Mouse (Mus musculus): ENCODE results near the gene Irak2. TPM values are rescaled to one million over a fixed set of nuclear protein-coding genes. Genes with fewer than 3 reads are reported as not detected.

Gene Irak2
- total and polyA plus RNA-seq, 2 experiments from 2014 or later: 3.5 to 5.9 TPM

GRCm38 (mm10) chr6:113678246-113679012 lies 40.2 kb downstream of the Irak2 start:
- Histone ChIP-seq H3K36me3 (ENCODE audit: insufficient read depth) (no peaks in the 10 kb centered on the region), H3K9me3 (ENCODE audit: low read length) (no peaks in the 10 kb centered on the region), H3K4me2 (ENCODE audit: low read depth) (no peak overlapping the region), H3K27ac (ENCODE audit: low read depth, low read length) (no peak overlapping the region), H3K27me3 (ENCODE audit: insufficient read depth, low read length) (no peaks in the 10 kb centered on the region), H3K4me1 (ENCODE audit: insufficient read depth) (no peaks in the 10 kb centered on the region), H3K9ac (no peak overlapping the region), H3K4me3 (ENCODE audit: low read depth, low read length) (no peak overlapping the region)
- TF ChIP-seq CTCF (IDR thresholded peaks at IDR 0.05; ENCODE audit: low read depth): no peak
- DNase-seq: no peak
- WGBS: 70% methylated on average over 14 of the region's 14 CpGs
- ATAC-seq: 0 out of 2 replicates have a peak, but pooled peaks have one; percentile 47

GRCm38 (mm10) chr6:113679993-113680566 lies 41.8 kb downstream of the Irak2 start:
- Histone ChIP-seq H3K27ac (ENCODE audit: low read depth, low read length) (no peak overlapping the region), H3K9me3 (ENCODE audit: low read length) (no peaks in the 10 kb centered on the region), H3K4me1 (ENCODE audit: insufficient read depth) (no peaks in the 10 kb centered on the region), H3K36me3 (ENCODE audit: insufficient read depth) (no peaks in the 10 kb centered on the region), H3K4me3 (ENCODE audit: low read depth, low read length) (no peak overlapping the region), H3K9ac (no peak overlapping the region), H3K4me2 (ENCODE audit: low read depth) (no peak overlapping the region), H3K27me3 (ENCODE audit: insufficient read depth, low read length) (no peaks in the 10 kb centered on the region)
- TF ChIP-seq CTCF (IDR thresholded peaks at IDR 0.05; ENCODE audit: low read depth): no peak
- DNase-seq (no peak), ATAC-seq (no peak)
- WGBS: 87% methylated on average over 9 of the region's 9 CpGs

GRCm38 (mm10) chr6:113681271-113681670 lies 43.0 kb downstream of the Irak2 start:
- no peaks in the 10 kb centered on the region for H3K36me3 ChIP-seq (ENCODE audit: insufficient read depth)
- no peak overlapping the region for H3K9ac ChIP-seq
- no peaks in the 10 kb centered on the region for H3K9me3 ChIP-seq (ENCODE audit: low read length)
- WGBS: 17% methylated on average over 4 of the region's 4 CpGs
- H3K4me2 ChIP-seq (ENCODE audit: low read depth): no peak overlapping the region
- DNase-seq (peak; percentile 55), ATAC-seq (peak; percentile 45; the same call in 1 of the 2 replicates)
- peak; percentile 82 for TF ChIP-seq CTCF (IDR thresholded peaks at IDR 0.05; ENCODE audit: low read depth)
- H3K4me1 ChIP-seq (ENCODE audit: insufficient read depth): no peaks in the 10 kb centered on the region
- H3K4me3 ChIP-seq (ENCODE audit: low read depth, low read length): no peak overlapping the region
- no peaks in the 10 kb centered on the region for H3K27me3 ChIP-seq (ENCODE audit: insufficient read depth, low read length)
- no peak overlapping the region for H3K27ac ChIP-seq (ENCODE audit: low read depth, low read length)

- WGBS: 84% methylated on average over 10 of the region's 10 CpGs
- Histone ChIP-seq H3K9ac (no peak overlapping the region), H3K4me2 (ENCODE audit: low read depth) (no peak overlapping the region)
These were observed 45.0 kb downstream of the Irak2 start for GRCm38 (mm10) chr6:113683081-113683825.

GRCm38 (mm10) chr6:113686551-113687125 lies 48.4 kb downstream of the Irak2 start:
- Histone ChIP-seq H3K27me3 (ENCODE audit: insufficient read depth, low read length) (no peaks in the 10 kb centered on the region), H3K9me3 (ENCODE audit: low read length) (no peaks in the 10 kb centered on the region), H3K27ac (ENCODE audit: low read depth, low read length) (no peak overlapping the region), H3K4me3 (ENCODE audit: low read depth, low read length) (no peak overlapping the region), H3K4me2 (ENCODE audit: low read depth) (no peak overlapping the region), H3K36me3 (ENCODE audit: insufficient read depth) (no peaks in the 10 kb centered on the region), H3K9ac (no peak overlapping the region), H3K4me1 (ENCODE audit: insufficient read depth) (no peaks in the 10 kb centered on the region)
- TF ChIP-seq CTCF (IDR thresholded peaks at IDR 0.05; ENCODE audit: low read depth): no peak
- ATAC-seq (no peak), DNase-seq (no peak)
- 54% methylated on average over 8 of the region's 8 CpGs for WGBS

More at GRCm38 (mm10) chr6:113683081-113683825, 45.0 kb downstream of the Irak2 start:
- DNase-seq (no peak), ATAC-seq (no peak)
- no peak for TF ChIP-seq CTCF (IDR thresholded peaks at IDR 0.05; ENCODE audit: low read depth)
- Histone ChIP-seq H3K27ac (ENCODE audit: low read depth, low read length) (no peak overlapping the region), H3K4me1 (ENCODE audit: insufficient read depth) (no peaks in the 10 kb centered on the region), H3K36me3 (ENCODE audit: insufficient read depth) (no peaks in the 10 kb centered on the region), H3K9me3 (ENCODE audit: low read length) (no peaks in the 10 kb centered on the region), H3K27me3 (ENCODE audit: insufficient read depth, low read length) (no peaks in the 10 kb centered on the region), H3K4me3 (ENCODE audit: low read depth, low read length) (no peak overlapping the region)

GRCm38 (mm10) chr6:113690008-113690399 lies 51.7 kb downstream of the Irak2 start:
- WGBS: 39% methylated on average over 7 of the region's 7 CpGs
- DNase-seq: no peak
- no peak for ATAC-seq
- H3K9me3 ChIP-seq (ENCODE audit: low read length): no peaks in the 10 kb centered on the region
- H3K27me3 ChIP-seq (ENCODE audit: insufficient read depth, low read length): no peaks in the 10 kb centered on the region
- no peak overlapping the region for H3K27ac ChIP-seq (ENCODE audit: low read depth, low read length)
- no peak overlapping the region for H3K4me3 ChIP-seq (ENCODE audit: low read depth, low read length)
- H3K4me2 ChIP-seq (ENCODE audit: low read depth): no peak overlapping the region
- no peaks in the 10 kb centered on the region for H3K4me1 ChIP-seq (ENCODE audit: insufficient read depth)
- H3K9ac ChIP-seq: no peak overlapping the region
- no peak for TF ChIP-seq CTCF (IDR thresholded peaks at IDR 0.05; ENCODE audit: low read depth)
- H3K36me3 ChIP-seq (ENCODE audit: insufficient read depth): no peaks in the 10 kb centered on the region

All from forebrain, postnatal 0 days (tissue).